Mouse (Mus musculus): Measurements from ENCODE around the gene Med20.
"Not testable (repeated sequence)": the region's sequence is repeated elsewhere in the genome, so short reads cannot be mapped to it uniquely, and the experiment has no call there.

Gene Med20

DNA sequence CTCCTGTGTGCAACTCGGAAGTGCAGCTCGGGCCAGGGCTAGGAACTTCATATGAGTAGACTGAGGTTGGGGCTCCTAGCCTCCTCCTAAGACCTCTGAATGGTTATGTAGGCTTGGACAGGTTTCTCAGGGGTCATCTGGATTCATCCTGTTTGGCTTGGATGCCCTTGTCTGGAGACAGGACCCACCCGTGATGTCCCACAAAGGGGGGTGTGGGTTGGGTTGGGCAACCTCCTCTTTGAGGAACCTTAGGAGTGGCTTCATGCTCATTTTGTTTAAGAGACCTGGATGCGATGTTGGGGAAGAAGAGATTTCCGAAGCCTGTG is 14.6 kb upstream of the Med20 start:
- no peak for DNase-seq (ENCODE audit: low read depth, low spot score)

DNA sequence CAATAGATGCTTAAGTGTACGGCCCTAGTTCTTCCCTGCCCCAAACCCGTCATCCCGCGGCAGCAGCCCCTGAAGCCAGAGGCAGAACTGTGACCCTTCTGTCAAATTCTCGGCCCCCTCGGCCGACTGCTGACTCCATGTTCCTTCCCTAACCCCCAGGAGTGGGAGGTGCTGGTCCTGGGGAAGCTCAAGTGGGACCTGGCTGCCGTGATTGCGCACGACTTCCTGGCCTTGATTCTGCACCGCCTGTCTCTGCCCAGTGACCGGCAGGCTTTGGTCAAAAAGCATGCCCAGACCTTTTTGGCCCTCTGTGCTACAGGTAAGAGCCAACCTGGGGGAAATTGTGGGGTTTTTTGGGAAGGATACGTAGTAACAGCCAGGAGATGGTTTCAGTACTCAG is 14.1 kb upstream of the Med20 start:
- DNase-seq (ENCODE audit: low read depth, low spot score): peak; percentile 29

DNA sequence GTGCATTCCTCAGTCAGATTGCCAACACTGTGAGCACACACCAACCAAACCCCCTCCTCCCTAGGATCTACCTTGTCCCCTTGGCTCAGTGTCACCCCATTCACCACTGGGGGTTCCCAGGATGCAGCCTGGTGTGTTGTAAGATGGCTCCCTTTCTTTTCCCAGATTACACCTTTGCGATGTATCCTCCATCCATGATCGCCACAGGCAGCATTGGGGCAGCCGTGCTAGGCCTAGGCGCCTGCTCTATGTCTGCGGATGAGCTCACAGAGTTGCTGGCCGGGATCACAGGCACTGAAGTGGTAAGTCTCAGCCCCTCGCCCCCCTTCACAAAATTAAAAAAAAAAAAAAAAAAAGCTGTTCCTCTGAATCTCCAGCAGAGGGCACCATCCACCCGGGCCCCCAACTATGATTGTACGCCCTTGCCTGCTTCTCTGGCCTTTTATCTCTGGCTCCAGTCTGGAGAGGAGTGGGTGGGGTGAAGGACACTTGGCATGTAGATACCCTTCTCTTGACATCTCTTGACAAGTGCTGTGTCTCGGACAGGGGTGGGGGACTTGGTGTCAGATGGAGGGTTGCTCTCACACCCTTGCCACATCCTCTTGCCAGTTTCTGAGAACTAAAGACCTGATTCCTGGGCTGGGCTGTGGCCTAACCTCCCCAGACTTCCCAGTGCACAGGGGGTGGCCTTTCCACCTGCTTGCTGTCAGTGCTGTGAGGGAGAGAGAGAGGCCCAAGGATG is 13.4 kb upstream of the Med20 start:
- peak; percentile 83 for DNase-seq (ENCODE audit: low read depth, low spot score)

GRCm38 (mm10) chr17:47598580-47599304 is 12.6 kb upstream of the Med20 start:
- DNase-seq (ENCODE audit: low read depth, low spot score): not testable (repeated sequence)

- peak; percentile 66 for DNase-seq (ENCODE audit: low read depth, low spot score)
Measured at GRCm38 (mm10) chr17:47599511-47600297, 11.7 kb upstream of the Med20 start.

GRCm38 (mm10) chr17:47600601-47601388 is 10.6 kb upstream of the Med20 start:
- peak; percentile 87 for DNase-seq (ENCODE audit: low read depth, low spot score)

- DNase-seq (ENCODE audit: low read depth, low spot score): no peak
Measured at GRCm38 (mm10) chr17:47601389-47601755, 10.0 kb upstream of the Med20 start.

- no peak for DNase-seq (ENCODE audit: low read depth, low spot score)
Measured at GRCm38 (mm10) chr17:47602289-47602688, 9.1 kb upstream of the Med20 start.

GRCm38 (mm10) chr17:47606220-47606619 is 5.2 kb upstream of the Med20 start:
- peak; percentile 59 for DNase-seq (ENCODE audit: low read depth, low spot score)

GRCm38 (mm10) chr17:47609182-47609581 is 2.2 kb upstream of the Med20 start:
- DNase-seq (ENCODE audit: low read depth, low spot score): no peak

DNA sequence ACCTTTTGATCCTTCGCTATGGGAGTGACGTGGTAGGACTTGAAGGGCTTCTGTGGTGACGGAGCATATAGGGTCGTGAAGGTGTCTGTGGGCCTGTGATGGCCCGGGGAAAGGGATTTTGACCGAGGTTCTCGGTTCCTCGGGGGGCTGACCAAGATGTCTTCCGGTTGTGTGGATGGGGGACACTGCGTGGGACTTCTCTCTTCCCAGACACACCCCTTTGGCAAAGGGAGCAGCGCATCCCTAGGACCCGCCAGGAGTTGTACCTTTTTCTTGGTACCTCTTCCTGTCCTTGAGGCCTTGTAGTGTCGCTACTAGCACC is 240 bp downstream of the Med20 start:
- no peak for DNase-seq (ENCODE audit: low read depth, low spot score)

DNA sequence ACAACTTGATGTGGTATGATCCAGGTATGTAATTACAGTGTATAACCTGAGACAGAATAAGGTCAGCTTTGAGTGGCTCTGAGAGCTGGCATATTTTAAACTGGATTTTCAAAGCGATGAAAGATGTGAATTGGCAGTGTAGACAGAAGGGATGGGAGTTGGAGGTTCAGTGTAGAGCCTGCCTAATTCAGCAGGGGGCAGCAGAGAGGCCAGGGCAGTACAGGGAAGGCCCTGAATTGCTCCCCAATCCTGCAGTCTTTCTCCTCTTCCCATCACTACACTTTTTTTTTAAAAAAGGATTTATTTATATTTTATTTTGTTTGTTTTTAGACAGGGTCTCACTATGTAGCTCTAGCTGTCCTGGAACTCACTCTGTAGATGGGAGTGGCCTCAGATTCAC is 2.6 kb downstream of the Med20 start:
- DNase-seq (ENCODE audit: low read depth, low spot score): peak; percentile 53

DNA sequence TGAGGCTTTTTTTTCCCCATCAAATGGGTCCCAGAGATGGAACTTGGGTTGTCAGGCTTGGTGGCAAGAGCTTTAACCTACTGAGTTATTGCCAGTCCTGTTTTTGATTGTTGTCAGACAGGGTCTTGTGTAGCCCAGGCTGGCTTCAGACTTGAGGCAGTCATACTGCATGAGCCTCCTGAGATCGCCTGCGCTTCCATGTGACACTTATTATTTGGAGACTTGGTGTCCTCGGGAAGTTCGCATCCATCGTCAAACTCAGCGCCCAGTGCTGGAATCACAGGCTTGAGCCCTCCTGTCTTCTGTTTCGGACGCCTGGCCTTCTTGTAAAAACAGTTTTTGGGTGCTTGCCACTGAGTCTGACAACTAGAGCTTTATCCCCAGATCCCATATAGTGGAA is 4.7 kb downstream of the Med20 start:
- no peak for DNase-seq (ENCODE audit: low read depth, low spot score)

GRCm38 (mm10) chr17:47616652-47617051 is 5.3 kb downstream of the Med20 start:
- no peak for DNase-seq (ENCODE audit: low read depth, low spot score)

- no peak for DNase-seq (ENCODE audit: low read depth, low spot score)
Measured at GRCm38 (mm10) chr17:47617605-47618307, 6.4 kb downstream of the Med20 start.

DNA sequence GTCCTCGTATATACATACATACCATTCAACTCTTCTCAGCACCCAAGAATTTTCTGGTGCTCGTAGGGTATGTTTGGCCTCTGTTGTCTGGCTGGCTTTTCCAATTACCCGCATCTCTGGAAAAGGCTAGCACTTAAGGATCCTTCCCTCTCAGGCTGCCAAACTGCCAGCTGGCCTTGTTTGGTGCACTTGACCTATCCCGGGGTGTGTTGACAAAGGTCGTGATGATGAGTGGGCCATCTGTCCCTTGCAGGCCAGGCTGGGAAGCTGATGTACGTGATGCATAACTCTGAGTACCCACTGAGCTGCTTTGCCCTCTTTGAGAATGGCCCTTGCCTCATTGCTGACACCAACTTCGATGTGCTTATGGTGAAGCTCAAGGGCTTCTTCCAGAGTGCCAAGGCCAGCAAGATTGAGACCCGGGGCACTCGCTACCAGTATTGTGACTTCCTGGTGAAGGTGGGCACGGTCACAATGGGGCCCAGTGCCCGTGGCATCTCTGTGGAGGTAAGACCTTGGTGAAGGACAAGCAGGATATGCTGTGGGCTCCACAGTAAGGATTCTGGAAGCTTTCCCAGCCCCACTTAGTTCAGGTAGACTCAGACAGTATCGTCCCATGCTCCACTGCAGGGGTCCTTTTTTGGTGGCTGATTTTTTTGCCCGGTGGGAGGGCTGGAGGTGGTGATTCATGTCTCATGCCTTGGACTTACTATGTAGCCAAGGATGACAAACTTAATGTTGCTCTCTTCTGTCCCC is 7.4 kb downstream of the Med20 start:
- DNase-seq (ENCODE audit: low read depth, low spot score): no peak

- DNase-seq (ENCODE audit: low read depth, low spot score): no peak
Measured at GRCm38 (mm10) chr17:47622912-47623554, 11.7 kb downstream of the Med20 start.

- DNase-seq (ENCODE audit: low read depth, low spot score): not testable (repeated sequence)
Measured at GRCm38 (mm10) chr17:47624572-47624971, 13.2 kb downstream of the Med20 start.

- no peak for DNase-seq (ENCODE audit: low read depth, low spot score)
Measured at GRCm38 (mm10) chr17:47625088-47625487, 13.7 kb downstream of the Med20 start.

DNA sequence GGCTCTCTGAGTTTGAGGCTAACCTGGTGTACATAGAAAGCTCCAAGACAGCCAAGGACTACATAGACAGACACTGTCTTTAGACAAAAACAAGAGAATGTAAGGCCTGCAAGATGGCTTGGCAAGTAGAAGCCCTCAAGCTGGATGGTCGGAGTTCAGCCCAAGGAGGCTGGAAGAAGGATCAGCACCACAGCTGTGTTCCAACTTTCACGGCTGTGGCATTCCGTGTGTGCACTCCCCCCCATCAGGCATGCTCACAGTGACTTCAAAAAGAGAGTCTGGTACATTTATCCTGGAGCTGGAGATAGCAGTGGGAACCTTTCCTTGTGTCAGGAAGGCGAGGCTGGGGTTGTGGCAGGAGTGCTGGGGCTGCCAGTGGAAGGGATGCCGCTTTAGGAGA is 14.6 kb downstream of the Med20 start:
- DNase-seq (ENCODE audit: low read depth, low spot score): no peak
